ENCODE assay signal across 23 mouse cellular contexts in the genomic region with DNA sequence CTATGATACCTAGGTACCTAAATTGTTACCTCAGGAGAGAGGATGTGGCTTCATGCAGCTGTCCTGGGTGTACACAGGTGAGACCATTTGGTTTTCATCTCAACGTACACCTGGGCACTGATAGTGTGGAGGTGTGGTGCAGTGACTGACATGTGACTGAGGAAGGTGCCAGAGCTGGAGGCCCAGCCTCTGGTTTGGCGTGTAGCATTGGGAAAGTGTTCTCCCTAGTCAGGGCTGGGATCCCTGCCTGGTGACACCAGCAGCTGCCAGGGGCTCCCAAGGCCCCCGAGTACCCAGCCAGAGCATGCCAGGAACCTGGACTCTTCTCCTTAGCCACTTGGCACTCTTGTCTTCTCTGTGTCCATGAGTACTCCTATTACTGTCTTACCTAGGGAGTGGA. TPM values are rescaled to one million over a fixed set of nuclear protein-coding genes. Genes with fewer than 3 reads are reported as not detected.
DNase-seq lines count a peak whose midpoint lies in the region; ATAC-seq and TF ChIP-seq lines count a peak whose summit lies in the region.
"Had no signal": no experiment of that assay in that cellular context is flagged by ENCODE, and none has a peak within 500 bp of the region (broad histone marks: within the 10 kb centered on the region; RNA-seq: fewer than 3 reads in every experiment).

No protein-coding gene starts in this region.

- no peak overlapping the region for H3K9ac ChIP-seq in intestine, embryonic 16.5 days (ENCODE audit: low read depth, low read length)
- H3K9ac ChIP-seq in intestine, embryonic 15.5 days = no peak overlapping the region
- no peak overlapping the region for H3K9ac ChIP-seq in intestine, postnatal 0 days (ENCODE audit: low read depth, low read length)
- H3K9ac ChIP-seq: forebrain, embryonic 13.5 days; heart, embryonic 12.5 days; heart, embryonic 15.5 days; hindbrain, embryonic 14.5 days had no signal

- H3K4me1 ChIP-seq in intestine, embryonic 16.5 days (ENCODE audit: control insufficient read depth, insufficient read depth, low read length) = peaks cover 11% of the 10 kb centered on the region
- H3K4me1 ChIP-seq in intestine, embryonic 15.5 days (replicated peaks) = peaks cover 2% of the 10 kb centered on the region; the same call in 1 of the 2 replicates
- H3K4me1 ChIP-seq in intestine, postnatal 0 days (replicated peaks; ENCODE audit: control insufficient read depth, insufficient read depth, low read length) = peaks cover 5% of the 10 kb centered on the region
- H3K4me1 ChIP-seq: forebrain, embryonic 13.5 days had no signal

- no peak overlapping the region for H3K4me2 ChIP-seq in intestine, embryonic 16.5 days (ENCODE audit: low read depth, low read length)
- no peak overlapping the region for H3K4me2 ChIP-seq in intestine, embryonic 15.5 days (replicated peaks)
- H3K4me2 ChIP-seq in intestine, postnatal 0 days (replicated peaks; ENCODE audit: low read depth) = no peak overlapping the region
- H3K4me2 ChIP-seq: forebrain, embryonic 13.5 days; heart, embryonic 12.5 days; heart, embryonic 15.5 days; hindbrain, embryonic 14.5 days had no signal

- H3K27me3 ChIP-seq in intestine, embryonic 16.5 days (replicated peaks; ENCODE audit: control insufficient read depth, insufficient read depth, low read length) = no peaks in the 10 kb centered on the region
- no peaks in the 10 kb centered on the region for H3K27me3 ChIP-seq in intestine, embryonic 15.5 days (replicated peaks)
- H3K27me3 ChIP-seq in intestine, postnatal 0 days (replicated peaks; ENCODE audit: control insufficient read depth, insufficient read depth, low read length) = no peaks in the 10 kb centered on the region
- H3K27me3 ChIP-seq: forebrain, embryonic 13.5 days; heart, embryonic 12.5 days; heart, embryonic 15.5 days had no signal

- intact Hi-C loops in gastrocnemius, adult 2 months (cut with DNase I) = loop anchor here (5.0 kb wide), 1 partner anchor 67 kb away; no protein-coding TSS in a partner anchor

- 71% methylated on average over 3 of the region's 3 CpGs for WGBS in intestine, embryonic 16.5 days
- 79% methylated on average over 3 of the region's 3 CpGs for WGBS in intestine, embryonic 15.5 days
- 54% methylated on average over 3 of the region's 3 CpGs for WGBS in intestine, postnatal 0 days

- peak; percentile 80 for DNase-seq in gastrocnemius, adult 2 months
- no peak for DNase-seq in gastrocnemius, postnatal 10 days
- peak; percentile 63 for DNase-seq in skeletal muscle tissue, adult 2 months (ENCODE audit: low read depth, low spot score)
- DNase-seq: adrenal gland, adult 2 months; adrenal gland, postnatal 25 days; cerebellum, adult 18-20 months; cerebellum, adult 9-10 months; cerebellum, postnatal 14 days; heart, adult 18-20 months; heart, postnatal 10 days; heart, postnatal 4 days had no signal

- TF ChIP-seq CTCF in gastrocnemius, adult 2 months (IDR thresholded peaks at IDR 0.05) = no peak
- no peak for TF ChIP-seq CTCF in intestine, postnatal 0 days (IDR thresholded peaks at IDR 0.05; ENCODE audit: low read depth)

- peak; percentile 35; the same call in 1 of the 2 replicates for ATAC-seq in intestine, embryonic 16.5 days
- no peak for ATAC-seq in intestine, embryonic 15.5 days
- peak; percentile 55; the same call in 1 of the 2 replicates for ATAC-seq in intestine, postnatal 0 days
- ATAC-seq: CD4-positive, CD25-positive, alpha-beta regulatory T cell, adult 4 months; forebrain, embryonic 13.5 days; forebrain, embryonic 16.5 days; hindbrain, postnatal 0 days; inflammation-experienced regulatory T-cells, adult 6 months had no signal

- H3K36me3 ChIP-seq in intestine, embryonic 16.5 days (ENCODE audit: control insufficient read depth, insufficient read depth, low read length) = no peaks in the 10 kb centered on the region
- H3K36me3 ChIP-seq in intestine, embryonic 15.5 days = no peaks in the 10 kb centered on the region
- H3K36me3 ChIP-seq in intestine, postnatal 0 days (ENCODE audit: control insufficient read depth, insufficient read depth) = no peaks in the 10 kb centered on the region
- H3K36me3 ChIP-seq: heart, embryonic 15.5 days had no signal

- no peak overlapping the region for H3K4me3 ChIP-seq in gastrocnemius, adult 2 months
- no peak overlapping the region for H3K4me3 ChIP-seq in intestine, embryonic 16.5 days (ENCODE audit: low read length)
- H3K4me3 ChIP-seq in intestine, embryonic 15.5 days (replicated peaks) = no peak overlapping the region
- H3K4me3 ChIP-seq in intestine, postnatal 0 days (ENCODE audit: low read depth, low read length) = no peak overlapping the region
- H3K4me3 ChIP-seq: forebrain, embryonic 10.5 days; forebrain, embryonic 13.5 days; heart, embryonic 12.5 days; heart, embryonic 15.5 days had no signal

- H3K27ac ChIP-seq in gastrocnemius, adult 2 months = peak overlapping the region; percentile 85
- no peak overlapping the region for H3K27ac ChIP-seq in intestine, embryonic 16.5 days (ENCODE audit: low read length)
- H3K27ac ChIP-seq in intestine, embryonic 15.5 days = no peak overlapping the region
- no peak overlapping the region for H3K27ac ChIP-seq in intestine, postnatal 0 days (ENCODE audit: low read depth, low read length)
- H3K27ac ChIP-seq: forebrain, embryonic 10.5 days; forebrain, embryonic 13.5 days; heart, embryonic 15.5 days; hindbrain, embryonic 14.5 days; hindbrain, postnatal 0 days had no signal

- H3K9me3 ChIP-seq in intestine, embryonic 16.5 days (ENCODE audit: control insufficient read depth, low read length) = no peaks in the 10 kb centered on the region
- H3K9me3 ChIP-seq in intestine, embryonic 15.5 days = no peaks in the 10 kb centered on the region
- no peaks in the 10 kb centered on the region for H3K9me3 ChIP-seq in intestine, postnatal 0 days (ENCODE audit: control insufficient read depth)
- H3K9me3 ChIP-seq: forebrain, embryonic 10.5 days; forebrain, embryonic 13.5 days; heart, embryonic 12.5 days; heart, embryonic 15.5 days had no signal

RNA-seq across cellular contexts. Expression of gene Man2a1, which starts 14.3 kb away (rescaled TPM):
- total RNA-seq in gastrocnemius, adult 2 months (2021) = 1 to 10 TPM; 9.0 to 9.8 TPM
- total RNA-seq in gastrocnemius, postnatal 10 days (2021) = 10 to 100 TPM; 26.8 to 35.2 TPM
- polyA plus RNA-seq in intestine, embryonic 16.5 days (2015; fragmentation: Nextera tagmentation; extraction: Ambion mirVana) = 8.4 and 9.1 TPM in 2 replicates
- 11.6 and 13.9 TPM in 2 replicates for polyA plus RNA-seq in intestine, embryonic 15.5 days (2015; fragmentation: Nextera tagmentation; extraction: Ambion mirVana)
- polyA plus RNA-seq in intestine, postnatal 0 days (2015; fragmentation: Nextera tagmentation; extraction: Ambion mirVana) = 7.2 and 8.7 TPM in 2 replicates
